Mouse (Mus musculus): Measurements from ENCODE around the gene Fam110a. TPM values are rescaled to one million over a fixed set of nuclear protein-coding genes. Genes with fewer than 3 reads are reported as not detected.

Fam110a gene
- polyA plus RNA-seq, 1 experiment from 2014 or later = 31.7 TPM

DNA sequence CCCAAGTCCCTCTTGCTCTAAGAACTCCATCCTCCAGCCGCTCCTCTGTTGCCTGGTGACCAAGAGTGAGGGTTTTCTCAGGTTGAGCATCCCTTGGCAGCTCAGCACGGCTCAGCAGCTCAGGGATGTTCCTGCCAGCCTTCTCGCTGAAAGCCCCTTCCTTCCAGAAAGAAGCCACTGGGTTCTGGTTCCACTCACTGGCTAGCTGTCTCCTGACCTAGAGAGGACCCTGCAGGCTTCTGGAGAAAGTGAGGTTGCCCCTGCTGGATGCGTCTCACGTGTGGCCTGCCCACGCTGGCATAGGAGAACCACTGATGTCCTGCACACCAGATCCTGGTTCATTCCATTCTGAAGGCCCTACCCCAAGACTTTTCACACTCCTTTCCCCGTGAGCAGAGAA lies 11.0 kb downstream of the Fam110a start:
- Histone ChIP-seq H3K4me1 (replicated peaks) (peaks cover 76% of the 10 kb centered on the region), H3K27ac (no peak overlapping the region), H3K27me3 (peaks cover 19% of the 10 kb centered on the region), H3K4me3 (replicated peaks) (no peak overlapping the region), H3K9ac (replicated peaks) (no peak overlapping the region), H3K36me3 (peaks cover 22% of the 10 kb centered on the region), H3K4me2 (peak overlapping the region; percentile 4; the same call in 1 of the 2 replicates), H3K9me3 (no peaks in the 10 kb centered on the region)
- ATAC-seq (ENCODE audit: insufficient number of reproducible peaks, insufficient read depth, low FRiP score, low TSS enrichment, low read depth) = no peak
- 90% methylated on average over 7 of the region's 7 CpGs for WGBS

DNA sequence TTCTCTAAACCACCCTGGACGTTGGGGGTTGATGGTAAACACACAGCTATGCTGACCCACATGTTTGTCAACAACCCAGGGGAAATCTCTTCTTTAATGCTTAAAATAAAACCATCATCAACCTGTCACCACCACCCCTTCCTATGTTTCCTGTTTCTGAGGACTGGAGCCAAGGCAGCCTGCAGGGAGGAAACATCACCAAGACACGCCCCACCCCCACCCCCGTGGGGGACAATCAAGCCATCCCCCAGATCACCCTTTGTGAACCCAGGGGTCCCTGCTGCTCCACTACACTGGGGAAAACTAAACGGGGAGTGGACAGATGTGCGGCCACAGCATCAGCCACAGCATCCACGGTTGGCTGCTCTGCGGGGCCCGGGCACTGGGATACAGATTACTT lies 11.6 kb downstream of the Fam110a start:
- peaks cover 13% of the 10 kb centered on the region for H3K27me3 ChIP-seq
- WGBS = 82% methylated on average over 8 of the region's 8 CpGs
- H3K27ac ChIP-seq = no peak overlapping the region
- peaks cover 22% of the 10 kb centered on the region for H3K36me3 ChIP-seq
- H3K9ac ChIP-seq (replicated peaks) = no peak overlapping the region
- H3K4me3 ChIP-seq (replicated peaks) = no peak overlapping the region
- peak overlapping the region; percentile 4; the same call in 1 of the 2 replicates for H3K4me2 ChIP-seq
- no peaks in the 10 kb centered on the region for H3K9me3 ChIP-seq
- no peak for ATAC-seq (ENCODE audit: insufficient number of reproducible peaks, insufficient read depth, low FRiP score, low TSS enrichment, low read depth)
- H3K4me1 ChIP-seq (replicated peaks) = peaks cover 74% of the 10 kb centered on the region

- no peak for ATAC-seq (ENCODE audit: insufficient number of reproducible peaks, insufficient read depth, low FRiP score, low TSS enrichment, low read depth)
- peaks cover 71% of the 10 kb centered on the region for H3K4me1 ChIP-seq (replicated peaks)
- no peak overlapping the region for H3K9ac ChIP-seq (replicated peaks)
- H3K9me3 ChIP-seq = no peaks in the 10 kb centered on the region
- H3K27me3 ChIP-seq = peaks cover 7% of the 10 kb centered on the region; the same call in 1 of the 2 replicates
- H3K4me2 ChIP-seq = peak overlapping the region; percentile 26; the same call in 1 of the 2 replicates
- peaks cover 22% of the 10 kb centered on the region for H3K36me3 ChIP-seq
- 87% methylated on average over 2 of the region's 2 CpGs for WGBS
- H3K27ac ChIP-seq = peak overlapping the region; percentile 66
- no peak overlapping the region for H3K4me3 ChIP-seq (replicated peaks)
Observed at GRCm38 (mm10) chr2:151967792-151968191, 12.2 kb downstream of the Fam110a start.

DNA sequence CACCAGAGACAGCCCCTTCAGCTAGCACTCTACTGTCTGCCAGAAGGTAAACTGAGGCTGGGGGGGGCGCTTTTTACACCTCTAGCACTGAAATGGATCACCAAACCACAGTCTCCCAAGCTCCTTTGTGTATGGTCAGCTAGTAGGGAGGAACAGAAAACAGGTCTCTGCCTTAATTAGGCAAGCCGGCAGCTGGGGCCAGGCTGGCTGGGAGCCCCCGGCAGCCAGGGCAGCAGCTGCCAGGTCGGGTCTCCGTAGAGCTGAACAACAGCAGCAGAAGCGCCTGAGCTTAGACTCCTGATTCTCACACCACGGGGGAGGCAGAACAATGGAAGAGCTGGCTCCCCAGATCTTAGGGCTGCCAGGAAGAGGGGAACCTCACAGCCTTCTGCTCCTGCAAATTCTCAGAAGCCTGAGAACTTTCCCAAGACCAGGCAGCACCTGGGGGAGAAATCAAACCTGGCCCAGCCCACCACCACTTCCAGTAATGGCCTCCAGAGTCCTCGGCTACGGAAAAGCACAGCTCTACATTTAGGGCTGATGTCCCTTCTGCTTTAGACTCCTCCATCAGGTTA lies 12.8 kb downstream of the Fam110a start:
- Histone ChIP-seq H3K9ac (replicated peaks) (peak overlapping the region; percentile 45), H3K27ac (peak overlapping the region; percentile 66), H3K4me1 (replicated peaks) (peaks cover 71% of the 10 kb centered on the region), H3K36me3 (peaks cover 22% of the 10 kb centered on the region), H3K9me3 (no peaks in the 10 kb centered on the region), H3K4me3 (replicated peaks) (no peak overlapping the region), H3K27me3 (peaks cover 1% of the 10 kb centered on the region; the same call in 1 of the 2 replicates), H3K4me2 (peak overlapping the region; percentile 26; the same call in 1 of the 2 replicates)
- no peak for ATAC-seq (ENCODE audit: insufficient number of reproducible peaks, insufficient read depth, low FRiP score, low TSS enrichment, low read depth)
- 13% methylated on average over 9 of the region's 9 CpGs for WGBS

GRCm38 (mm10) chr2:151964052-151964451 lies 16.0 kb downstream of the Fam110a start:
- 7% methylated on average over 9 of the region's 9 CpGs for WGBS
- no peaks in the 10 kb centered on the region for H3K9me3 ChIP-seq
- H3K4me1 ChIP-seq (replicated peaks) = peaks cover 55% of the 10 kb centered on the region
- H3K27me3 ChIP-seq = no peaks in the 10 kb centered on the region
- no peak overlapping the region for H3K4me3 ChIP-seq (replicated peaks)
- no peak overlapping the region for H3K27ac ChIP-seq
- H3K4me2 ChIP-seq = no peak overlapping the region
- no peak overlapping the region for H3K9ac ChIP-seq (replicated peaks)
- peak; percentile 15; the same call in 1 of the 2 replicates for ATAC-seq (ENCODE audit: insufficient number of reproducible peaks, insufficient read depth, low FRiP score, low TSS enrichment, low read depth)
- H3K36me3 ChIP-seq = peaks cover 9% of the 10 kb centered on the region; the same call in 1 of the 2 replicates

DNA sequence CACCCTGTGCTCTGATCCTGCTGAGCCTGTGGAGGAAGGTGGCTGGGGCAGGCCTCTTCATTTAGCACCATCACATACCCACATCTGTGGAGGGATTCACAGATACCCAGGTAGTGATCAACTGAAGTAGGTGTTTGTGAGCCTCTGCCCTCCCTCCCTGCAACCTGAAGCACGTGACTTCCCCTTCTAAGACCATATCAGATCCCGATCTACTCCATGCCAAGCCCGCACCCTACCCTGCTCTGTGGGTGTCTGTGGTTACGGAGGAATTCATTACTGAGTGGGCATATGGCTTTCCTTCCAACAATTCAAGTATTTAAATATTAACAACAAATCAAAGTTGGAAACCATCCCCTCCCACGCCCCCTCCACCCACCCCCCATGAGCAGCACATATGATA lies 16.7 kb downstream of the Fam110a start:
- Histone ChIP-seq H3K36me3 (0 out of 2 replicates have a peak, but pooled peaks cover 2% of the 10 kb centered on the region), H3K9me3 (no peaks in the 10 kb centered on the region), H3K4me2 (no peak overlapping the region), H3K27me3 (no peaks in the 10 kb centered on the region), H3K4me1 (replicated peaks) (peaks cover 48% of the 10 kb centered on the region), H3K27ac (no peak overlapping the region), H3K4me3 (replicated peaks) (no peak overlapping the region), H3K9ac (replicated peaks) (no peak overlapping the region)
- WGBS = 88% methylated on average over 5 of the region's 5 CpGs
- no peak for ATAC-seq (ENCODE audit: insufficient number of reproducible peaks, insufficient read depth, low FRiP score, low TSS enrichment, low read depth)

DNA sequence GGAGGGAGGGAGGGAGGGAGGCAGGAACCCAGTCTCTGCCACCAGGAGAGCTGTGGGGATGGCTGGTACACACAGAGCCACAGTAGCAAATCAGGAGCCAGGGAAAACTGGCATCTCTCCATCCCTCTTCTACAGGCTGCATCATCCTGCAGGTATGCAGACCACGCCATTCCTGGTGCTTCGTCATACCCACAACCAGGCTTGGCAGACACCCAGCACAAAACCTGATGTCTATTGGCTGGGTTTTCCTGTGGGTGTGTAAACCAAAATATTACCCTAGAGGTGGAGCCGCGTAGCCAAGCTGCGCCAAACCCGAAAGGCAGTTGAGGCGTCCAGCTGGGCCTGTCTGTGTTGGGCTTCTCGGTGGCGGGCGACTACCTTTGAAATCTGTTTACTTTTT lies 17.5 kb downstream of the Fam110a start:
- ATAC-seq (ENCODE audit: insufficient number of reproducible peaks, insufficient read depth, low FRiP score, low TSS enrichment, low read depth) = no peak
- no peak overlapping the region for H3K27ac ChIP-seq
- WGBS = 72% methylated on average over 10 of the region's 10 CpGs

DNA sequence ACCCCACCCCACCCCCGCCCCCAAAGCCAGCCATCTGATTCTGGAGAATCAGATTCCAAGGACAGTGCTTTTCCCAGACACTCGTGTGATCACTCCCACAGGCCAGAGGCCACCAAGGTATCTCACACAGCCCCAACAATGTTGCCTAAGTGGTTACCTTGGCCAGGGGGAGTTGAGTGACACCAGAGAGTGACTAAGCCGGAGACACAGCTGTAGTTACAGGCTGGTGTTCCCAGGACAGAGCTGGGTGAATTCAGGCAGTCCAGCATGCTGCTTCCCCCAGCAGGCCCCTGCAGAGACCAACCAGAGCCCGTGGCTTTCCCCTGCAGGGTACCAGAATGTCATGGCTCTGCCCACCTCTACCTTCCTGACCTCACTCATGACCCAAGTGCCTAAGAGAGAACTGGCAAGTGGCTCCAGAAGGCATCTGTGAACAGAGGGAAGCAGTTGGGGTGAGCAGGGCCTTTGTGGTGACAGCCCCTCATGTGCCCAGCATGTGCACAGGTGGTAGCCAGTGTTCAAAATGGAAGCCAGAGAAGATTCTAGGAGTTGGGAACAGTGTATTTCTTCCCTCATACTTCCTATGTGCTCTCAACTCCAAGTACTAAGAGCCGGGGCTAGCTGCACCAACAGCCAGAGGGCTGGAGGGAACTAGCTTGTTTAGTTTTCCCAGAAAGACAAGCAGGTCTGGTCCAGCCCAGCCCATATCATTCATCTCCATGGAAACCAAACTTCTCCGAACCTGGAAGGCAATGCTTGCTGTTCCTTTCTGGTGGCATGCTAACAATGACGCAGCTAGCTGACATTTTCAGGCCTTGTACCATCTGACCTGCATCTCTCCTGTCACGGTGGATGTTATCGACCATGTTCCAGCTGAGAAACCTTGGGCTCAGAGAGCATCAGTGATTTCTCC lies 18.5 kb downstream of the Fam110a start:
- Histone ChIP-seq H3K9ac (replicated peaks) (no peak overlapping the region), H3K4me2 (no peak overlapping the region), H3K27me3 (no peaks in the 10 kb centered on the region), H3K36me3 (no peaks in the 10 kb centered on the region), H3K4me3 (replicated peaks) (no peak overlapping the region), H3K27ac (0 out of 2 replicates have a peak overlapping the region, but pooled peaks have one; percentile 37), H3K4me1 (replicated peaks) (peaks cover 32% of the 10 kb centered on the region), H3K9me3 (no peaks in the 10 kb centered on the region)
- WGBS = 59% methylated on average over 9 of the region's 9 CpGs
- ATAC-seq (ENCODE audit: insufficient number of reproducible peaks, insufficient read depth, low FRiP score, low TSS enrichment, low read depth) = no peak

More for the DNA sequence above, 17.5 kb downstream of the Fam110a start:
- Histone ChIP-seq H3K4me3 (replicated peaks) (no peak overlapping the region), H3K27me3 (no peaks in the 10 kb centered on the region), H3K4me1 (replicated peaks) (peaks cover 40% of the 10 kb centered on the region), H3K9ac (replicated peaks) (no peak overlapping the region), H3K36me3 (no peaks in the 10 kb centered on the region), H3K4me2 (no peak overlapping the region), H3K9me3 (no peaks in the 10 kb centered on the region)

DNA sequence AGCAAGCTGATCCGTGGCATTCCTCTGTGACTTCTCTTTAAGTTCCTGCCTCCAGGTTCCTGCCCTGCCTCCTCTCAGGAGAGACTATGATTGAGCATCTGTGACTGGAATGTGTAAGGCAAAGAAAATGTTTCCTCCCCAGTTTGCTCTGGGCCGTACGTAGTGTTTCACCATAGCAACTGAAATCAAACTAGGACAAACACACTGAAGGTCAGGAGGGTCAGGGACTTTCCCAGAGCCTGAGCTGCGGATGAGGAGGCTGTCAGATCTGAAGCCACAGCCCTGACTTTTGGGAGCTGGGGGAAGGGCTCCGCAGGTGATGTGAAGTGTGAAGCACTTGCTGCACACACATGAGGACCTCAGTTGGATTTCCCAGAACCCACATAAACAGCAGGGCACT lies 20.7 kb downstream of the Fam110a start:
- H3K9ac ChIP-seq (replicated peaks) = no peak overlapping the region
- H3K27me3 ChIP-seq = no peaks in the 10 kb centered on the region
- H3K27ac ChIP-seq = no peak overlapping the region
- H3K4me2 ChIP-seq = no peak overlapping the region
- H3K4me1 ChIP-seq (replicated peaks) = peaks cover 26% of the 10 kb centered on the region
- no peak for ATAC-seq (ENCODE audit: insufficient number of reproducible peaks, insufficient read depth, low FRiP score, low TSS enrichment, low read depth)
- 27% methylated on average over 5 of the region's 5 CpGs for WGBS
- H3K36me3 ChIP-seq = no peaks in the 10 kb centered on the region
- no peaks in the 10 kb centered on the region for H3K9me3 ChIP-seq
- H3K4me3 ChIP-seq (replicated peaks) = no peak overlapping the region

DNA sequence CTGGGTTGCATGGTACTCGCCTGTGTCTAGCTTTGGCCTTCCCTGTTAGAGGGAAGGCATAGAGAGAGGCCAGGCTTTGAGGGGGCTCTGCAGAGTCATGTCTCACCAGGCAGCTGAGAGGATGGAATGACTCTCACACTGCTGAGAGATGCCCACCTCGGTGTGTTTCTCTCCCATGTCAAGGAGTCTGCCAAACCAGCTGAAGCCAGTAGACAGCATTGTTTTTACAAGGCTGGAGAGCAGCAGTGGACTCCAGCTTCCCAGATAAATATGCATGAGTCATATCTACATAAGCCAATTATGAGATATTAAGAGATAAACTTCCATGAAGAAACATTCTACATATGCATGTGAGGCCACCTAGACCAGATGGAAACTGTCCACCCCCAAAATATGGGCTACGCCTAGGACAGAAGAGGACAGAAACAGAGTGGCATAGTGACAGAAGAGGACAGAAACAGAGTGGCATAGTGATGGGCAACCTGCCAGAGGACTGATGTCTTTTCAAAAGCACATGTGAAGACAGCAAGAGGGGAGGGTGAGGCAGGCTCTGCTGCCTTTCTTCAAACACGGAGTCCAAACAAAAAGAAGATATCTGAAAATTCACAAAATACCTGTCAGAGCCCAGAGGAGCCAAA lies 23.4 kb downstream of the Fam110a start:
- no peak overlapping the region for H3K4me3 ChIP-seq (replicated peaks)
- no peak overlapping the region for H3K9ac ChIP-seq (replicated peaks)
- 78% methylated on average over 4 of the region's 4 CpGs for WGBS
- H3K27ac ChIP-seq = no peak overlapping the region
- no peak for ATAC-seq (ENCODE audit: insufficient number of reproducible peaks, insufficient read depth, low FRiP score, low TSS enrichment, low read depth)
- H3K27me3 ChIP-seq = no peaks in the 10 kb centered on the region
- no peak overlapping the region for H3K4me2 ChIP-seq
- H3K9me3 ChIP-seq = no peaks in the 10 kb centered on the region
- H3K4me1 ChIP-seq (replicated peaks) = peaks cover 7% of the 10 kb centered on the region; the same call in 1 of the 2 replicates
- no peaks in the 10 kb centered on the region for H3K36me3 ChIP-seq

DNA sequence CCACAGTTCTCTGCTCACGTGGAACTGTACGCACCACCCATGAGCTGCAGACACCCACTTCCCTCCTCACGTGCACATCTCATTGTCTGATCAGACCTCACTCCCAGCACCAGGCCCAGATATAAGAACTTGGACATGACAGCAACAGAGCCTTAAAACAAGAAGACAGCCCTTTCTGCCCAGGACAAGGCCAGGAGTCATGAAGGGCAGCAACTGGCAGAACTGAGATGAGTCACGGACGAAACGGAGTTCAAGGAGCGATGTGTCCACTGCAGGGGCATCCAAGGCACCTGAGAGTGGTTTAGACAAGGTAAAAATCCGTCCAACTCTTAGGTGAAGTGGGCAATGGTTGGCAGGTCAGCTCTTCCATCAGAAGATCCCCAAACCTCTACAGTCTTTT lies 26.4 kb downstream of the Fam110a start:
- WGBS = 87% methylated on average over 8 of the region's 8 CpGs
- no peak for ATAC-seq (ENCODE audit: insufficient number of reproducible peaks, insufficient read depth, low FRiP score, low TSS enrichment, low read depth)
- no peak overlapping the region for H3K4me3 ChIP-seq (replicated peaks)
- H3K36me3 ChIP-seq = no peaks in the 10 kb centered on the region
- H3K4me1 ChIP-seq (replicated peaks) = no peaks in the 10 kb centered on the region
- no peak overlapping the region for H3K9ac ChIP-seq (replicated peaks)
- no peak overlapping the region for H3K27ac ChIP-seq
- H3K9me3 ChIP-seq = no peaks in the 10 kb centered on the region
- no peak overlapping the region for H3K4me2 ChIP-seq
- no peaks in the 10 kb centered on the region for H3K27me3 ChIP-seq
